Mouse (Mus musculus) midbrain, embryonic 16.5 days (tissue): ENCODE data around the gene Zfp568. TPM values are rescaled to one million over a fixed set of nuclear protein-coding genes. Genes with fewer than 3 reads are reported as not detected.
"Not testable (repeated sequence)": the region's sequence is repeated elsewhere in the genome, so short reads cannot be mapped to it uniquely, and the experiment has no call there.

Experiments
- ATAC-seq: fragments of 200-750 bp; cut with Nextera tagmentation; 2 replicates; pipeline ENCODE4 v1.8.0; 2017; ENCODE audit warnings: moderate TSS enrichment
- H3K27ac ChIP-seq: fragments of 300-500 bp; sonication (generic); 2 replicates; pipeline ENCODE4 v1.5.1; 2014; ENCODE audit warnings: mild to moderate bottlenecking, low read length, mixed read lengths
- H3K27me3 ChIP-seq: fragments of 300-500 bp; sonication (generic); 2 replicates; pipeline ENCODE4 v1.6.1; 2014; ENCODE audit warnings: low read depth, low read length, mixed read lengths; ENCODE audit not compliant: control insufficient read depth, insufficient read depth
- H3K36me3 ChIP-seq: fragments of 300-500 bp; sonication (generic); 2 replicates; pipeline ENCODE4 v1.6.1; 2014; ENCODE audit warnings: mild to moderate bottlenecking, low read length, moderate library complexity, mixed read lengths; ENCODE audit not compliant: control insufficient read depth, insufficient read depth
- H3K4me1 ChIP-seq: fragments of 300-500 bp; sonication (generic); 2 replicates; pipeline ENCODE4 v1.6.1; 2014; ENCODE audit warnings: mild to moderate bottlenecking, low read length, mixed read lengths; ENCODE audit not compliant: control insufficient read depth, insufficient read depth
- H3K4me2 ChIP-seq: fragments of 300-500 bp; sonication (generic); 2 replicates; pipeline ENCODE4 v1.6.1; 2014; ENCODE audit warnings: mild to moderate bottlenecking, low read length, mixed read lengths
- H3K4me3 ChIP-seq: fragments of 300-500 bp; sonication (generic); 2 replicates; pipeline ENCODE4 v1.5.1; 2014; ENCODE audit warnings: low read depth, mild to moderate bottlenecking, low read length, moderate library complexity, mixed read lengths
- H3K9ac ChIP-seq: fragments of 300-500 bp; sonication (generic); 2 replicates; pipeline ENCODE4 v1.6.1; 2014; ENCODE audit warnings: low read depth, low read length, mixed read lengths
- H3K9me3 ChIP-seq: fragments of 300-500 bp; sonication (generic); replicated peaks from 2 replicates; pipeline ENCODE4 v1.6.1; 2014; ENCODE audit warnings: mild to moderate bottlenecking, low read length, mixed read lengths; ENCODE audit not compliant: control insufficient read depth, poor library complexity, severe bottlenecking
- WGBS: fragments of 180-500 bp; shearing (Covaris S2); extraction: QIAGEN DNeasy Blood & Tissue Kit; methylation state at CpG from one replicate; pipeline ENCODE4 v1.1.7; 2014; 5-methylcytosine and 5-hydroxymethylcytosine counted together
- polyA plus RNA-seq: library from polyadenylated mRNA; unstranded; fragments of >200 nt; fragmentation: Nextera tagmentation; extraction: Ambion mirVana; gene quantifications from 2 replicates; pipeline ENCODE4 v1.2.1, GENCODE M21; 2015

The Zfp568 gene
- polyA plus RNA-seq, 1 experiment from 2014 or later: 3.4 TPM

DNA sequence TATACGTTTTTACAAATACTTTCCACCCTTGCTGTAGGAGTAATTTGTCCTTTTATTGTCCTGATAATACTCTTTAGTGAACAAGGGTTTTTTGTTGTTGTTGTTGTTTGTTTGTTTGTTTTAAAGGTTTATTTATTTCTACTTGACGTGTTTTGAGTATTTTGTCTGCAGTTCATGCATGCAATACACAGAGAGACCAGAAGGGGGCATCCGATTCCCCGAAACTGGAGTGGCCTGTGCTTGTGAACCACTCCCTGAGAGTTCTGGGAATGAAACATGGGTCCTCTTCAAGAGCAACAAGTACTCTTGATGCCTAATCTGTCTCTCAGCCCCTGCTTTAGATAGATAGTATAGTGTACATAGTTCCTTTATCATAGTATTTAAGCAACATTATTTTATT, 29.0 kb upstream of the Zfp568 start:
- H3K4me1 ChIP-seq: peaks cover 9% of the 10 kb centered on the region
- H3K9ac ChIP-seq: no peak overlapping the region
- no peak for ATAC-seq
- no peaks in the 10 kb centered on the region for H3K27me3 ChIP-seq
- peaks cover under 1% of the 10 kb centered on the region; the same call in 1 of the 2 replicates for H3K36me3 ChIP-seq
- H3K9me3 ChIP-seq: no peaks in the 10 kb centered on the region
- no peak overlapping the region for H3K27ac ChIP-seq
- 22% methylated on average over 4 of the region's 4 CpGs for WGBS
- H3K4me3 ChIP-seq: peak overlapping the region; percentile 90; the same call in 1 of the 2 replicates
- H3K4me2 ChIP-seq: peak overlapping the region; percentile 73; the same call in 1 of the 2 replicates

DNA sequence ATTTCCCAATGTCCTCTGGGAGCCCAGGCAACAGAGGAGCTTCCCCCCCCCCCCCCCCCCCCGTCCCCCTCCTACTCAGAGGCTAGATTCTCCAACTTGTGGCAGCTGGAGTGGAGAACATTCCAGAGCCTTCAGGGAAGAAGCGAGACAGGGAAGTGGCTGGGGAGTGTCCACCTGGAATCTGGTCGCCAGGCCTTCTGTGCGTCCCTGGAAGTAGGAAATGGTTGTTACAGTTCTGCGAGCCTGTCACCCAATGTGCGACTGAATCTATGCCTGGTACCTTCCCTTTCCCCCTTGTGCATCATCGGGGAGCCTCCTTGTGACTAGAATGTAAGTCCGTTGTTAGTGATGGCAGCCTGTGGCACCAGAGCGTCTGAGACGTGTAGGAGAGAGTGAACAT, 27.5 kb upstream of the Zfp568 start:
- Histone ChIP-seq H3K27ac (no peak overlapping the region), H3K4me1 (peaks cover 9% of the 10 kb centered on the region), H3K9me3 (no peaks in the 10 kb centered on the region), H3K4me3 (no peak overlapping the region), H3K27me3 (no peaks in the 10 kb centered on the region), H3K9ac (no peak overlapping the region), H3K36me3 (no peaks in the 10 kb centered on the region), H3K4me2 (no peak overlapping the region)
- 62% methylated on average over 9 of the region's 10 CpGs for whole genome bisulfite sequencing
- ATAC-seq: no peak

DNA sequence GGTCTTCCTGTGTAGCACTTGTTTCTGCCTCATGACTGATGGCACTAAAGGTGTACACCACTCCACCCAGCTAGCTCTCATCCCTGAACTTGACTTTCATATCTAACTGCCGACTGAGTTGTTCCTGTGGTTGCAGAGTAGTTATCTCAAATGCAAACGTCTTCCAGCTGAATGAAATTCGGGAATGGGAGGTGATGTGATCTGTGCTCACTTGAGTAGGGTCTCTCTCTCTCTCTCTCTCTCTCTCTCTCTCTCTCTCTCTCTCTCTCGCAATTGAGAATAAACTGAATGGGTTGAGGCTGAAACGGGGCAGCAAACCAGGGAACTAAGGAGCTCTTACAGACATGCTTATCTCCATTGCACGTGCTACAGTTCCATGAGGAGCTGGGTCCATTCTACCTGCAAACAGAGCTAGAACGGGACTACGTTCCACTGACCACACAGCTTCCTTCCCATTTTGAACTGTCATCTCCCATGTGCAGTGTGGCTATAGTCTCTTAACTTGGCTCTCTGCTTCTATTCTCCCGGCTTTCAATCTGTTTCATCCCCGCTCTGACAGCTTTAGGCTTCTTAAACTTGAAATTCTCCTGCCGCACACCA, 25.5 kb upstream of the Zfp568 start:
- Histone ChIP-seq H3K36me3 (no peaks in the 10 kb centered on the region), H3K4me2 (no peak overlapping the region), H3K4me3 (no peak overlapping the region), H3K9me3 (no peaks in the 10 kb centered on the region), H3K27me3 (no peaks in the 10 kb centered on the region), H3K9ac (no peak overlapping the region), H3K4me1 (0 out of 2 replicates have a peak, but pooled peaks cover 2% of the 10 kb centered on the region), H3K27ac (no peak overlapping the region)
- no peak for ATAC-seq
- 90% methylated on average over 11 of the region's 11 CpGs for WGBS

DNA sequence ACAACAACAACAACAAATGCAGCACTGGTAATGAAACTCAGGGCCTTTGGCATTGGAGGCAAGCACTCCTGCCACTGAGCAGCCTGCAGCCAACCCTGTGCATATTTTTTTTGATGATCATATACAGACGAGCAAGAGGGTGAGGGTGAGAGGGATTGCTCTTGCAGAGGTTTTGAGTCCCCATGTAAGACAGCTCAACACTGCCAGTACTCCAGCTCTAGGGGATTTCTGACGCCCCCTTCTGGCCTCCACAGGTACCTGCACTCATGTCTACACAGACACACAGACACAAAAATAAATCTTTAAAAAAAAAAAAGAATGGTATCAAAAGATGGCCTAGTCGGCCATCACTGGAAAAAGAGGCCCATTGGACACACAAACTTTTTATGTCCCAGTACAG, 24.8 kb upstream of the Zfp568 start:
- no peak for ATAC-seq
- WGBS: 56% methylated on average over 3 of the region's 3 CpGs
- H3K4me1 ChIP-seq: 0 out of 2 replicates have a peak, but pooled peaks cover 2% of the 10 kb centered on the region

DNA sequence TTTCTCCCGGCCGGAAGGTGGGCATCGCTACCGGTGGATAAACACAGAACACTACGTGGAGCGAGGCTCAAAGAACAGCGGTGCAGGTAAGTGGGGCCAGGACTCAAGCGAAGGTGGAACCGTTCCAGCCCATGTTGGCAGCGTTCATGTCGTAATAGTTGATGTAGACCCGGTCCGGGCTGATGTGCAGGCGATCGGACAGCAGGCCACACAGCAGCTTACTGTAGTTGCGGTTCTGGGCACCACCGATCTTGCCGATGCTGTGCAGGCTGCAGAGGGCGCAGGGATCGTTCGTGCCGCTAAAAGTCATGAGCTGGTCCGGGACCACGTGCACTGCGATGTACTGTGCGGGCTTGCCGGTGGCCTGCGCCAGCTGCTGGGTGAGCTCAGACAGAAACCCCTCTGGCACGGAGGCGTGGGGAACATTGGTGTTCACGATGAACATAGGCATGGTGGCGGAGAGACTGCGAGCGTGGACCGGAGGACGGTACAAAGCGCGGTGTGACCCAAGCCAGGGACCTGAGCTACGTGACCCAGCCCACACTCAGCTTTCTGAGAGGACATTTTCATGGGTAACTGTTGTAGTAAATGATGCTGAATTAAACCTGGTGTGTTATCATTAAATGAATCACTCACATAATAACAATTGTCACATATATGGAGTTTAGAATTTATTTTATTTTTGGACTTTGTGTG, 18.5 kb upstream of the Zfp568 start:
- not testable (repeated sequence) for H3K27ac ChIP-seq, ATAC-seq, H3K27me3 ChIP-seq, H3K4me2 ChIP-seq, H3K9ac ChIP-seq, H3K4me3 ChIP-seq, H3K9me3 ChIP-seq, H3K36me3 ChIP-seq, H3K4me1 ChIP-seq
- WGBS: 55% methylated on average over 33 of the region's 39 CpGs

More for the DNA sequence above, 24.8 kb upstream of the Zfp568 start:
- no peak overlapping the region for H3K4me2 ChIP-seq
- H3K27me3 ChIP-seq: no peaks in the 10 kb centered on the region
- no peak overlapping the region for H3K9ac ChIP-seq
- H3K4me3 ChIP-seq: no peak overlapping the region
- no peaks in the 10 kb centered on the region for H3K36me3 ChIP-seq
- H3K9me3 ChIP-seq: no peaks in the 10 kb centered on the region
- H3K27ac ChIP-seq: no peak overlapping the region

DNA sequence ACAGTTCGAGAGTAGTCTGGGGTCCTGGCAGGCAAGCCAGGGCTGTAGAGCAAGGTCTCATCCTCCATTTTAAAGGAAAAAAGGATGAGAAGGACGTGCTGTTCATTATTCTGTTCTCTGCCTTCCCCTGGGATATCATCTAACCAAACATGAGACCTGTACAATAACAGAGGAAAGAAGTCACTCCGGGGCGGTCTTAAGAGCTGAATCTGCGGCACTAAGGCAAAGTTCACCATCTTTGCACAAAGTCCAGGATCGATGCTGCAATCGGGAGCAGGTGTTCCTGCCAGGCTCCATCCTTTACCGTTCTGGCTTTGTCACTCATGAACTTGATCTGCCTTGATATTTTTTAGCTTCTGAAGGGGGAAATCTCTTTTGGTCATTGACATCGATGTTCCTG, 13.1 kb upstream of the Zfp568 start:
- no peak overlapping the region for H3K4me2 ChIP-seq
- no peak for ATAC-seq
- 88% methylated on average over 9 of the region's 9 CpGs for WGBS
- no peak overlapping the region for H3K9ac ChIP-seq
- no peak overlapping the region for H3K27ac ChIP-seq
- H3K27me3 ChIP-seq: no peaks in the 10 kb centered on the region
- no peaks in the 10 kb centered on the region for H3K9me3 ChIP-seq
- H3K4me3 ChIP-seq: no peak overlapping the region
- H3K36me3 ChIP-seq: no peaks in the 10 kb centered on the region
- no peaks in the 10 kb centered on the region for H3K4me1 ChIP-seq

DNA sequence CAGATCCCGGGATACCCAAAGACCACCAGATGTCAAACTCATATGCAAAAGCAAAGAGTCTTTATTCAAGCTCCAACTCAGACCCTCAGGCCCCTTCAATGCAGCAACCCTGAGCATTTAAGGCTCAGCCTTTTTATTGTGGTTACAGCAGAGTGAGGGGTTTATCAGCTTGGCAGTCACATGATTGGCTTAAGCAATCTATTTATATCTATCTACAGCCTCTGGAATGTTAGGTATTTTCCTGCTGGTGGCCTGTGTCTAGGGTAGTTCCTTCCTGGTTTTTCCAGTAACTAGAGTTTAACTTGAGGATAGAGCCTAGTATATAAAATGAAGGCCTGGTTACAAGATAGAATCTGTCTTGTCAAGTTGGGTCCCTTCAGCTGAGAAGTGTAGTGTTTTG, 3.0 kb upstream of the Zfp568 start:
- no peak overlapping the region for H3K9ac ChIP-seq
- no peak overlapping the region for H3K4me3 ChIP-seq
- no peak overlapping the region for H3K27ac ChIP-seq
- no peak for ATAC-seq
- 90% methylated on average over 1 of the region's 1 CpGs for WGBS
- H3K36me3 ChIP-seq: no peaks in the 10 kb centered on the region
- H3K4me2 ChIP-seq: no peak overlapping the region
- peaks cover 17% of the 10 kb centered on the region for H3K4me1 ChIP-seq
- H3K27me3 ChIP-seq: no peaks in the 10 kb centered on the region
- H3K9me3 ChIP-seq: no peaks in the 10 kb centered on the region

DNA sequence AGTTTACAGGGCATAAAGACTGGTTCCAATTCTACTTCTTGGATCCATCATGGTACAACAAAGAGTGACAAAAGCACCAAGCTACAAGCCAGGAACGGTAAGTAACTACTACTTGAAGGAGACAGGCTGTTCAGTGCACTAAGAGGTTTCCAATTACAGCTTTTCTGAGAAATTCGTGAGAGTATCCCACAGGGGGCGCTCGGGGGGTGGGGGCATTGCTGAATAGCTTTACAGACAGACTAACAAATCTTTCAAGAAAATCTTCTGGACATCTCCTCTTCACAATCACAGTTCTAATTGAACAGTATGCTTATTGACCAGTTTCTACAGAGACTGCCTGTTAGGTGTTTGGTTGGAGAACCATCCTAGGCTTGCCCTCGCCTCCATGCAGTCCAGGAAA, 2.3 kb upstream of the Zfp568 start:
- H3K9ac ChIP-seq: no peak overlapping the region
- H3K27ac ChIP-seq: no peak overlapping the region
- H3K36me3 ChIP-seq: no peaks in the 10 kb centered on the region
- no peak for ATAC-seq
- no peak overlapping the region for H3K4me2 ChIP-seq
- 62% methylated on average over 5 of the region's 5 CpGs for WGBS
- no peak overlapping the region for H3K4me3 ChIP-seq
- H3K9me3 ChIP-seq: no peaks in the 10 kb centered on the region
- H3K27me3 ChIP-seq: no peaks in the 10 kb centered on the region
- peaks cover 17% of the 10 kb centered on the region for H3K4me1 ChIP-seq

DNA sequence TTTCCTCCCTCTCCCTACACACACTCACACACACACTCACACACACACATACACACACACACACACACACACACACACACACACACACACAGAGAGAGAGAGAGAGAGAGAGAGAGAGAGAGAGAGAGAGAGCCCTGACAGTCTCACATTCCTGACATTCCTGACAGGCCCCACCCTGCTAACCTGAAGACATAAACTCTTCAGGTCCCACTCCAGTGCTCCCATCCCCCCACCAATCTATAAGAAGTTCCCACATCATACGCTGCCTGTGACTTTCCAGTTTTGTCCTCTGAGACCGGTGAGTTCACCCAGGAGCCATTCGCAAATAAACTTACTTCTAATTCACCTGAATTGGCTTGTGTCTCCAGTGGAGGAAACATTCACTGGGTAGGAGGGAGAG, 1.9 kb upstream of the Zfp568 start:
- H3K36me3 ChIP-seq: no peaks in the 10 kb centered on the region
- no peak overlapping the region for H3K9ac ChIP-seq
- no peak overlapping the region for H3K4me2 ChIP-seq
- H3K9me3 ChIP-seq: no peaks in the 10 kb centered on the region
- no peak overlapping the region for H3K27ac ChIP-seq
- H3K27me3 ChIP-seq: no peaks in the 10 kb centered on the region
- no peak for ATAC-seq
- WGBS: 89% methylated on average over 3 of the region's 3 CpGs
- H3K4me1 ChIP-seq: peaks cover 17% of the 10 kb centered on the region
- H3K4me3 ChIP-seq: no peak overlapping the region
